Mouse (Mus musculus): ENCODE data around the gene Adam33.
"Not testable (repeated sequence)": the region's sequence is repeated elsewhere in the genome, so short reads cannot be mapped to it uniquely, and the experiment has no call there.

Gene Adam33

GRCm38 (mm10) chr2:131063404-131063864 is at the start of gene Adam33:
Gene Adam33 (minus strand): TSS chr2:131063814.
- DNase-seq = peak in 1 of 2 experiments; percentile 29

DNA sequence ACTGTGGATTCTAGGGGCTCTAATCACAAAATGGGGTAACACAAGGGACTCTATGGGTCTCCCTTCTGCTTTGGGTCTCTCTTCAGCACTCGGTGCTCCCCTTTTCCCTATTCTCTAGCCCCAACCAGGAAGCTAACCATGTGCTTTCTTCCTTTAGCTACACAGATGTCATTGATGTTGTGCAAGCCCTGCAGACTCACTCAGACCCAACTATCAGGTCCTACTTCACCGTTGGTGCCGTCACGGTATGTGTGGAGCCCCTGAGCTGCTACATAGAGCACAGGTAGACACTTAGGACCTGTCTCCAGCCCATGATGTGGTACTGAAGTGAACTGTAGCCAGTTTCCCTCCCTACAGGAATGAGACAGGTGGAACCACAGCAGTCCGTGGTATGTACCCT is 42.4 kb upstream of the Adam33 start:
- no peak for DNase-seq

DNA sequence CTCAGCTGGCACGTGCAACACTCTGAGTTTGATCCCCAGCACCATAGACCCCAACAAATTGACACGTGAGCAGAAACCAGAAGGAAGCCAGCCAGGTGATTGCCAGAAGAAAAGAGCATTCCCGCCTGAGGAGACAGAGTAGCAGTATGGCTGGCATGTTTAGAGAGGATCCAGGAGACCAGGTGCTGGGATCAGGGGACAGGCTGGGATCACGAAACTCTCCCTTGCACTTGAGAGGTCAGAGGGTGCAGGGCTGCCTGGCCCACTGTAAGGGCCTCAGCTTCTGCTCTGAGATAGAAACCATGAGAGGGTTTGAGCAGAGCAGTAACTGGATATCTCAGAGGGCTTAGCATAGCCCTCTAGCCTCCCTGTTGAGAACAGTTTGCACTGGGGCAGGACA is 41.4 kb upstream of the Adam33 start:
- DNase-seq = not testable (repeated sequence)

DNA sequence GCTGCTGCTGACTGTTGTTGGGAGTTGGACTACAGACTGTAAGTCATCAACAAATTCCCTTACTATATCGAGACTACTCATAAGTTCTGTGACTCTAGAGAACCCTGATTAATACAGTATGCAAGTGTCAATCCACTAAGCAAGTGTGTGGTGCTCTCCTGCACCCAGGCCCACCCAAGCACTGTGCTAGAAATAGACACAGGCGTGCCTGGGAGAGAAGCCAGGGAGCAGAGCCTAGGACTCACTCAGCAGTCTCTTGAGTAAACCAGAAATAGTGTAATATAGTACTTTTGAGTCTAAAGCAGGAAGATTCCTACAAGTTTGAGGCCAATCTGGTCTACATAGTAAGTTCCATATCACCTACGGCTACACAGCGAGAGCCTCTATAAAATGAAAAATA is 40.4 kb upstream of the Adam33 start:
- no peak for DNase-seq

DNA sequence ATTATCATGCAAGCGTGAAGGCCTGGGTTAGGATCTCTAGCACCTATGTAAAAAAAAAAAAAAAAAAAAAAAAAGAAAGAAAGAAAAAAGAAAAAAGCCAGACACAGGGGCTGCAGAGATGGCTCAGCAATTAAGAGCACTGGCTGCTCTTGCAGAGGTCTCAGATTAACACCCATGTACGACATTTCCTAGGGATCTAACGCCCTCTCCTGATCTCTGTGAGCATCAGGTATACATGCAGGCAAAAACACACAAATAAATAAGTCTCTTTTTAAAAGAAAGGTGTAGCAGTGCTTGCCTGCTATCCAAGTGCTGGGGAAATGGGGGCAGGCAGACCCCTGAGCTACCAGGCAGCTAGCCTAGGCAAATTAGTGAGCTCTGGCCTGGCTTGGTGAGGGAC is 37.9 kb upstream of the Adam33 start:
- no peak for DNase-seq

- DNase-seq = no peak
Measured at GRCm38 (mm10) chr2:131097087-131097486, 33.5 kb upstream of the Adam33 start.

- peak; percentile 62 to 74 for DNase-seq
Measured at GRCm38 (mm10) chr2:131096101-131096795, 32.6 kb upstream of the Adam33 start.

- DNase-seq = peak; percentile 73 to 87
Measured at GRCm38 (mm10) chr2:131094823-131095222, 31.2 kb upstream of the Adam33 start.

GRCm38 (mm10) chr2:131093577-131093976 is 30.0 kb upstream of the Adam33 start:
- DNase-seq = no peak

DNA sequence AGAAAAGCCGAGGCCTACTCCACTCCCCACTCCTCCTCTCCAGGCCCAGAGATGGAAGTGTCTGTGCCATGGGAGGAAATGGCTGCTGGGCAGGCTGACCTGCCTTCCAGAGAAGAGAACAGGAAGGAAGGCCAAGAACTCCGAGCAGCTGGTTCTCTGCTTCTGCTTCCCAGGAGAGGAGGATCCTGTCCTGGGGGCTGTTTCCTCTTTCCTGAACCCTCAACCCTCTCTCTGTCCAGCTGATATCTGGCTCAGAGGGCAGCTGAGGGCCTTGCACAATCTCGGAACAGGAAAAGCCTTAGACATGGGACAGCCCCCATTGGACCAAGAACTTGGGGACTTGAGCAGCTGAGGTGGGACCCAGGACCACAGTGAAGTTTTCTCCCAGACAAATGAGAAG is 27.2 kb upstream of the Adam33 start:
- DNase-seq = peak; percentile 21 to 30

GRCm38 (mm10) chr2:131089634-131090033 is 26.0 kb upstream of the Adam33 start:
- DNase-seq = no peak

GRCm38 (mm10) chr2:131088581-131088980 is 25.0 kb upstream of the Adam33 start:
- DNase-seq = no peak

GRCm38 (mm10) chr2:131086667-131087390 is 23.2 kb upstream of the Adam33 start, which contains the start of gene Siglec1:
Gene Siglec1 (minus strand): TSS chr2:131086765.
- DNase-seq = no peak

- peak in 1 of 2 experiments; percentile 20 for DNase-seq
Measured at GRCm38 (mm10) chr2:131084206-131084605, 20.6 kb upstream of the Adam33 start.

- DNase-seq = no peak
Measured at GRCm38 (mm10) chr2:131080507-131080906, 16.9 kb upstream of the Adam33 start.

GRCm38 (mm10) chr2:131072536-131072935 is 8.9 kb upstream of the Adam33 start:
- no peak for DNase-seq

DNA sequence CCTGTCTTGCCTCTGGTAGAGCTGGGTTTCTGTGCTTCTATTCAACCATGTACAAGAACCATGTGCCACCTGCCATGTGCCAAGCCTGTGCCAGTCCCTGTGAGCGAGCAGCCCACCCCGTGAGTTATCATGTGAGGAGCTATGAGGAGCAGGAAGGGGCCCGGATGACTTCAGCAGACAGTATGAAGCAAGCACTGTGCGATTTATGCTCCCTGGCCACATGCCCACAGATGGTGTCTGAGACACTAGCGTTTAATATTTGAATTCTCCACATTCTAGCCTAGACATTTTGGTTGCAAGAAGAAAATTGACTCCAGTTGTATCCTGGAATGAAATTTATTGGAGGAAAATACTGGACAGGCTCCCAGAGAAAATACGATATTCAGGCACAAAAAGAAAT is 3.9 kb upstream of the Adam33 start:
- peak; percentile 19 to 49 for DNase-seq

DNA sequence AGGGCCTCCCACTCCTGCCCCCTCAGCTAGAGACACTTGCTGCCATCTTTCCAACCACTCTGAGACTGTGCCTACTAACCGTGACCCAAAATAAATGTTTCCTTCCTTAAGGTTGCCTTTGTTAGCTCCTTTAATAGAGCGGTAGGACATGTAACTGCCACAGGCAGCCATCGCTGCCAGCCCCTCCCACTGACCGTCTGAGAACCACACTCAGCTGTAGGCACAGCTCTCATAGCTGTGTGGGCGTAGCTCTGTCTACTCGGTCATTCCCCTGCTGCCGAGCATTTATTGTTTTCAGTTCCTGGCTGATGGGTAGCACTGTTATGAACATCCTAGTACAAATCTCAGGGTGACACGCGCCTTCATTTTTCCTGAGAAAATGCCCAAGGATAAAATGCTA is 2.7 kb upstream of the Adam33 start:
- DNase-seq = no peak

- DNase-seq = no peak
Measured at GRCm38 (mm10) chr2:131061607-131062006, 2.0 kb downstream of the Adam33 start.

DNA sequence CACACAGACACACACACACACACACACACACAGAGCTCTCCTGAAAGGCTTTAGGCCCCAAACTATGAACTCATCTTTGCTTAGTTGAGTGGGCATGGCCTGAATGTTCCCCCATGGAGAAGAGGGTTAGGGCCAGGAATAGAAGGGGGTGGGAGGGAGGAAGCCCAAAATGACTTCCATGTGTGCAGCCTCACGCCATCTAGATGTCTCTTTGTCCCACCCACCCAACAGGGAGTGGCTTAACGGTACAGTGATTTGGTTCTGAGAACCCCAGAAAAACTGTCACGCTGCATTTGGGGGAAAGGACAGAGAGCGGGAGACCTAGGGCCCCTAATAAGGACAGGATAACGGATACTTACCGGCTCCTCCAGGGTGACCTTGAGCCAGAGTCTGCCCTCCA is 2.8 kb downstream of the Adam33 start:
- no peak for DNase-seq

GRCm38 (mm10) chr2:131059781-131060540 is 3.7 kb downstream of the Adam33 start:
- no peak for DNase-seq

- peak; percentile 55 to 73 for DNase-seq
Measured at GRCm38 (mm10) chr2:131059377-131059776, 4.2 kb downstream of the Adam33 start.

GRCm38 (mm10) chr2:131058672-131059071 is 4.9 kb downstream of the Adam33 start:
- DNase-seq = no peak
